Mouse (Mus musculus): ENCODE data around the gene Tmem131. TPM values are rescaled to one million over a fixed set of nuclear protein-coding genes. Genes with fewer than 3 reads are reported as not detected.

The Tmem131 gene
- polyA plus RNA-seq, 1 experiment, result 169 TPM

GRCm38 (mm10) chr1:36889016-36889415 lies 54.5 kb downstream of the Tmem131 start:
- Histone ChIP-seq H3K27ac (ENCODE audit: insufficient read depth, low read depth, low read length) (no peak overlapping the region), H3K4me3 (ENCODE audit: insufficient read depth, low read depth, low read length) (no peak overlapping the region), H3K4me1 (ENCODE audit: control insufficient read depth, insufficient read depth, low read length) (peaks cover 9% of the 10 kb centered on the region)
- WGBS, result 89% methylated on average over 5 of the region's 5 CpGs
- TF ChIP-seq POLR2A (IDR thresholded peaks at IDR 0.05; ENCODE audit: insufficient read depth, low read depth, low read length) (no peak), CTCF (IDR thresholded peaks at IDR 0.05; ENCODE audit: insufficient read depth, low read depth, low read length) (no peak)

- Histone ChIP-seq H3K4me3 (ENCODE audit: insufficient read depth, low read depth, low read length) (no peak overlapping the region), H3K27ac (ENCODE audit: insufficient read depth, low read depth, low read length) (no peak overlapping the region), H3K4me1 (ENCODE audit: control insufficient read depth, insufficient read depth, low read length) (peaks cover 9% of the 10 kb centered on the region)
- 78% methylated on average over 3 of the region's 3 CpGs for WGBS
- TF ChIP-seq CTCF (IDR thresholded peaks at IDR 0.05; ENCODE audit: insufficient read depth, low read depth, low read length) (no peak), POLR2A (IDR thresholded peaks at IDR 0.05; ENCODE audit: insufficient read depth, low read depth, low read length) (no peak)
These were observed 56.3 kb downstream of the Tmem131 start for GRCm38 (mm10) chr1:36887172-36887571.

DNA sequence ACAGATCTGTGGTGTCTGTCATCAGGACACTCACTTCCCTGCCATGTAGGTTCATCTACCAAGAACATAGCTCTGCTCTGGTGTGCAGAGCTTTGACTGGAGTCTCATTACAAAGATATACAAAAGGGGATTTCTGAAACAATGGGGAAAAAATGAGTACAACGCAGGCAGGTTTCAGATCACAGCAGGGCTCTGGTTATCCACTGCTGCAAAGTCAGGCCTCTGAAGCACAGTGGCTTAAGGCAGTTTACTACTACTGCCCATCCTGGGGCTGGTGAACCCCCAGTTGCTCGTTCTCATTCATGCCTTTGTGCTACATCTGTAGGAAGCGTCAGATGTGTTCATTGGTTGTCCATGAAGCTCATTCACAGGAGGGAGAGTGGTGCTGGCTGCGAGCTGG lies 57.0 kb downstream of the Tmem131 start:
- H3K4me1 ChIP-seq (ENCODE audit: control insufficient read depth, insufficient read depth, low read length), result peaks cover 8% of the 10 kb centered on the region
- no peak for TF ChIP-seq CTCF (IDR thresholded peaks at IDR 0.05; ENCODE audit: insufficient read depth, low read depth, low read length)
- TF ChIP-seq POLR2A (IDR thresholded peaks at IDR 0.05; ENCODE audit: insufficient read depth, low read depth, low read length), result no peak
- no peak overlapping the region for H3K27ac ChIP-seq (ENCODE audit: insufficient read depth, low read depth, low read length)
- 59% methylated on average over 4 of the region's 4 CpGs for WGBS
- H3K4me3 ChIP-seq (ENCODE audit: insufficient read depth, low read depth, low read length), result no peak overlapping the region

DNA sequence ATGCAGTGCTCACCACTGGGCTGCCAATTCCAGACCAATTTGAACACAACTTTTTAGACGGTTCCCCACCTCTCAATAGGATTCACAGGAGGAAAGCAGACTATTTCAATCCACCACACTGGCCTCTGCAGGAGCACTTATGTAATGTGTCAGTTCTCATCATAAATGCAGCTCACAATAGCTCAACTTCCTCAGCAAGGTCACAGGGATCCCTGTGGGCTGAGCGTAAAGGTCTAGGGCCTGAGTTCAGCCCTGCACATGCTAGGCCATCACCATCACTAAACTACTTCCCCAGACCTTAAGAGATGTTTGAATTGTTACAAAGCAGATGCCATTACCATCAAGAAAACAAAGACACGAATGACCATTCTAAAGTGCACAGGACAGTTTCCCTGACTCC lies 58.9 kb downstream of the Tmem131 start:
- Histone ChIP-seq H3K4me3 (ENCODE audit: insufficient read depth, low read depth, low read length) (no peak overlapping the region), H3K27ac (ENCODE audit: insufficient read depth, low read depth, low read length) (no peak overlapping the region), H3K4me1 (ENCODE audit: control insufficient read depth, insufficient read depth, low read length) (peaks cover 7% of the 10 kb centered on the region)
- TF ChIP-seq POLR2A (IDR thresholded peaks at IDR 0.05; ENCODE audit: insufficient read depth, low read depth, low read length), result no peak
- TF ChIP-seq CTCF (IDR thresholded peaks at IDR 0.05; ENCODE audit: insufficient read depth, low read depth, low read length), result no peak
- WGBS, result 64% methylated on average over 3 of the region's 3 CpGs

- Histone ChIP-seq H3K27ac (ENCODE audit: insufficient read depth, low read depth, low read length) (no peak overlapping the region), H3K4me1 (ENCODE audit: control insufficient read depth, insufficient read depth, low read length) (peaks cover 7% of the 10 kb centered on the region), H3K4me3 (ENCODE audit: insufficient read depth, low read depth, low read length) (no peak overlapping the region)
- 45% methylated on average over 2 of the region's 2 CpGs for WGBS
- TF ChIP-seq POLR2A (IDR thresholded peaks at IDR 0.05; ENCODE audit: insufficient read depth, low read depth, low read length) (no peak), CTCF (IDR thresholded peaks at IDR 0.05; ENCODE audit: insufficient read depth, low read depth, low read length) (no peak)
These were observed 59.7 kb downstream of the Tmem131 start for GRCm38 (mm10) chr1:36883805-36884204.

DNA sequence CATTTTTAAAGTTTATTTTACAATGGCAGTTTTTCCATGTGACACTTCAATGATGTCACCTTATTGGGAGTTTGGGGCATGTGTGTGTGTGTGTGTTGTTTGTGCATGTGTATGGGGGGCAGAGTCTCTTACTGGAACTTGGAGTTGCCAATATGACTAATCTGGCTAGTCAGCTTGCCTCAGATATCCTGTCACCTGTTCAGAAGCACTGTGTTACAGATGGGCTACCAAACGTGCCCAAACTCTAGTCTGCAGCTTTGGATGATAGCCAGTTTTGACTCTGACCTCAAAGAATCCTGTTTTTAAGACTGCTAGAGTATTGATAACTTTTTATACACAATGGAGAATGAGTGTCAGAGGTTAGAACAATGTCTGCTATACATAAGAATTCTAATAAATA lies 64.3 kb downstream of the Tmem131 start:
- no peak overlapping the region for H3K4me3 ChIP-seq (ENCODE audit: insufficient read depth, low read depth, low read length)
- TF ChIP-seq POLR2A (IDR thresholded peaks at IDR 0.05; ENCODE audit: insufficient read depth, low read depth, low read length), result no peak
- no peak for TF ChIP-seq CTCF (IDR thresholded peaks at IDR 0.05; ENCODE audit: insufficient read depth, low read depth, low read length)
- WGBS, result 38% methylated on average over 1 of the region's 1 CpGs
- peaks cover 5% of the 10 kb centered on the region for H3K4me1 ChIP-seq (ENCODE audit: control insufficient read depth, insufficient read depth, low read length)
- H3K27ac ChIP-seq (ENCODE audit: insufficient read depth, low read depth, low read length), result no peak overlapping the region

GRCm38 (mm10) chr1:36877126-36877525 lies 66.3 kb downstream of the Tmem131 start:
- Histone ChIP-seq H3K4me1 (ENCODE audit: control insufficient read depth, insufficient read depth, low read length) (peaks cover 3% of the 10 kb centered on the region), H3K4me3 (ENCODE audit: insufficient read depth, low read depth, low read length) (no peak overlapping the region), H3K27ac (ENCODE audit: insufficient read depth, low read depth, low read length) (no peak overlapping the region)
- TF ChIP-seq CTCF (IDR thresholded peaks at IDR 0.05; ENCODE audit: insufficient read depth, low read depth, low read length), result no peak
- no peak for TF ChIP-seq POLR2A (IDR thresholded peaks at IDR 0.05; ENCODE audit: insufficient read depth, low read depth, low read length)
- WGBS, result 39% methylated on average over 1 of the region's 1 CpGs

DNA sequence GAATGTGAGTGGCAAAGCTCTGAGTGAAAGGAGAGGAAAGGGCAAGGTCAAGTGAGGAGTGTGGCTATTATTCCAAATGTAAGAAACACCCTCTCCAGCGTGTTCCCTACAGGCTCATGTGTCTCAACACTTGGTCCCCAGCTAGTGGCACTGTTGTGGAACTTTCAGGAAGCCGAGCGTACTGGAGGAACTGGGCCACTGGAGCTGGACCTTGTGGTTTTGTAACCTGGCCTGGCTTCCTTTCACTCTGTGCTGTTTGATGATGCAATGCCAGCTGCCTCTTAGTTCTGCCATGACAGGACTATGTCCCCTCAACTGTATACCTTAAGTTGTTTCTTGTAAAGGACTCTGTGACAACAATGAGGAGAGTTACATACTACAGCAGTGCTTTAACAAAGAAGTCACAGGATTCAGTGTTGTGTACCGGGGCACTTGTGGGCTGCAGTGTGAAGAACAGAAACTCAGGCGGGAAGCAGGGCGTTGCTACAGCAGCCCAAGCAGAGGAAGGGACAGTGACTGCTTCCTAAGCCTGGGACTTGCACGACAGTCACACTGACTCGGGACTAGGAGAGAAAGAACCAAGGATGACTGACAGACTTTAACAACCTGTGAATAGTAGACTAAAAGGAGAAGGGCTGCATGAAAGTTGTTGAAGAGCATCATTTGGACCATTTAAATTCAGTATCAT lies 68.4 kb downstream of the Tmem131 start:
- H3K27ac ChIP-seq (ENCODE audit: insufficient read depth, low read depth, low read length), result no peak overlapping the region
- peaks cover 3% of the 10 kb centered on the region for H3K4me1 ChIP-seq (ENCODE audit: control insufficient read depth, insufficient read depth, low read length)
- 78% methylated on average over 8 of the region's 8 CpGs for WGBS
- H3K4me3 ChIP-seq (ENCODE audit: insufficient read depth, low read depth, low read length), result no peak overlapping the region
- TF ChIP-seq POLR2A (IDR thresholded peaks at IDR 0.05; ENCODE audit: insufficient read depth, low read depth, low read length) (no peak), CTCF (IDR thresholded peaks at IDR 0.05; ENCODE audit: insufficient read depth, low read depth, low read length) (no peak)

DNA sequence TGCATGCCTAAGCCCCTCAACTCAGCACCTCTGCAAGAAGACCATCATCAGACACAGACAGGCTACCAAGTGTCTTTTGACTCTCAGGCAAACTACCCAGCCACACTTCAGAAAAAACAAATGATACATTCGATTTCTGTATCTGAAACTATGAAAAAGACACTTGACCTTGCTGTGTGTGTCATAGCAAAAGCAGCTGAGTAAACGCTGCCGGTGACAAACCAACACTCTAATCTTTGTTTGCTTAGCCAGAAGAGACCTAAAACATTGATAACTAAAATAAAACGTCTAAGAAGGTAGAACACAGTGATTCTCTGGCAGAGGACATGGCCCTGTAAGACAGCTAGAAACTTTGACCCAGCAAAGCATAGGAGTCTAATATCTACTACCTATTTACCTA lies 72.2 kb downstream of the Tmem131 start:
- Histone ChIP-seq H3K4me3 (ENCODE audit: insufficient read depth, low read depth, low read length) (no peak overlapping the region), H3K27ac (ENCODE audit: insufficient read depth, low read depth, low read length) (no peak overlapping the region), H3K4me1 (ENCODE audit: control insufficient read depth, insufficient read depth, low read length) (peaks cover 6% of the 10 kb centered on the region; the same call in 1 of the 2 replicates)
- no peak for TF ChIP-seq POLR2A (IDR thresholded peaks at IDR 0.05; ENCODE audit: insufficient read depth, low read depth, low read length)
- no peak for TF ChIP-seq CTCF (IDR thresholded peaks at IDR 0.05; ENCODE audit: insufficient read depth, low read depth, low read length)
- WGBS, result 69% methylated on average over 4 of the region's 4 CpGs
